In genomic region chr8:120184366-120184765, GRCm38 (mm10) we compare ENCODE assay signal across 10 mouse cellular contexts. TPM values are rescaled to one million over a fixed set of nuclear protein-coding genes. Genes with fewer than 3 reads are reported as not detected.
DNase-seq lines count a peak whose midpoint lies in the region; ATAC-seq and TF ChIP-seq lines count a peak whose summit lies in the region.
"Had no signal": no experiment of that assay in that cellular context is flagged by ENCODE, and none has a peak within 500 bp of the region (broad histone marks: within the 10 kb centered on the region; RNA-seq: fewer than 3 reads in every experiment).

No protein-coding gene starts in this region.

- WGBS in heart, embryonic 14.5 days = 31% methylated on average over 9 of the region's 9 CpGs
- WGBS in neural tube, embryonic 12.5 days = 48% methylated on average over 9 of the region's 9 CpGs
- 52% methylated on average over 9 of the region's 9 CpGs for WGBS in cerebellum, adult 2 months

- H3K27ac ChIP-seq in heart, embryonic 14.5 days (replicated peaks in 1 of 2; ENCODE audit: control insufficient read depth in 1 of 2, insufficient read depth in 1 of 2, low read depth in 2 of 2, low read length in 2 of 2) = no peak overlapping the region
- H3K27ac ChIP-seq in neural tube, embryonic 12.5 days = peak overlapping the region; percentile 72; the same call in 1 of the 2 replicates
- H3K27ac ChIP-seq in cerebellum, adult 2 months (ENCODE audit: insufficient read depth, low read length) = no peak overlapping the region

- H3K9me3 ChIP-seq in heart, embryonic 14.5 days (ENCODE audit: control insufficient read depth, low read length) = no peaks in the 10 kb centered on the region
- no peaks in the 10 kb centered on the region for H3K9me3 ChIP-seq in neural tube, embryonic 12.5 days
- H3K9me3 ChIP-seq: heart, embryonic 13.5 days had no signal

- H3K4me2 ChIP-seq in heart, embryonic 14.5 days (ENCODE audit: low read length) = peak overlapping the region; percentile 11; the same call in 1 of the 2 replicates
- 0 out of 2 replicates have a peak overlapping the region, but pooled peaks have one; percentile 5 for H3K4me2 ChIP-seq in neural tube, embryonic 12.5 days (replicated peaks)

- DNase-seq in heart, postnatal 25 days (ENCODE audit: low spot score) = no peak
- DNase-seq in neural tube, embryonic 10.5 days (ENCODE audit: extremely low spot score, low spot score) = no peak
- peak; percentile 63 for DNase-seq in kidney, postnatal 14 days
- no peak for DNase-seq in c-Kit-positive CD71-positive TER-119-positive erythroid progenitor cells, embryonic 14.5 days (ENCODE audit: low spot score)
- no peak for DNase-seq in thymus, postnatal 4 days
- DNase-seq in cerebellum, adult 2 months = no peak
- DNase-seq: cerebellum, postnatal 36 days had no signal

- no peaks in the 10 kb centered on the region for H3K36me3 ChIP-seq in heart, embryonic 14.5 days (ENCODE audit: control insufficient read depth, insufficient read depth, low read length)
- H3K36me3 ChIP-seq in neural tube, embryonic 12.5 days = no peaks in the 10 kb centered on the region
- H3K36me3 ChIP-seq: heart, embryonic 13.5 days had no signal

- no peak overlapping the region for H3K4me3 ChIP-seq in heart, embryonic 14.5 days (ENCODE audit: control insufficient read depth in 1 of 2, insufficient read depth in 1 of 2, low read depth in 1 of 2, low read length in 2 of 2)
- H3K4me3 ChIP-seq in neural tube, embryonic 12.5 days = no peak overlapping the region
- H3K4me3 ChIP-seq in cerebellum, adult 2 months (replicated peaks; ENCODE audit: insufficient read depth, low read depth, low read length) = no peak overlapping the region
- H3K4me3 ChIP-seq: heart, embryonic 13.5 days had no signal

- ATAC-seq in heart, embryonic 14.5 days (ENCODE audit: insufficient number of reproducible peaks, insufficient read depth, low FRiP score, low read depth) = no peak
- no peak for ATAC-seq in neural tube, embryonic 12.5 days (ENCODE audit: low FRiP score, low read depth)

- peak overlapping the region; percentile 25; the same call in 1 of the 2 replicates for H3K9ac ChIP-seq in heart, embryonic 14.5 days (ENCODE audit: low read length)
- peak overlapping the region; percentile 17; the same call in 1 of the 2 replicates for H3K9ac ChIP-seq in neural tube, embryonic 12.5 days

- intact Hi-C loops in heart, postnatal 25 days (cut with DNase I) = loop anchor here (5.0 kb wide), 1 partner anchor 48 kb away; no protein-coding TSS in a partner anchor

- H3K27me3 ChIP-seq in heart, embryonic 14.5 days (ENCODE audit: control insufficient read depth, insufficient read depth, low read length) = 0 out of 2 replicates have a peak, but pooled peaks cover 2% of the 10 kb centered on the region
- H3K27me3 ChIP-seq in neural tube, embryonic 12.5 days (replicated peaks) = no peaks in the 10 kb centered on the region
- no peaks in the 10 kb centered on the region for H3K27me3 ChIP-seq in cerebellum, adult 2 months (ENCODE audit: control insufficient read depth, insufficient read depth, low read length)
- H3K27me3 ChIP-seq: heart, embryonic 13.5 days had no signal

- no peak for TF ChIP-seq CTCF in cerebellum, adult 2 months (IDR thresholded peaks at IDR 0.05; ENCODE audit: borderline replicate concordance, insufficient read depth, low read depth, low read length)

- H3K4me1 ChIP-seq in heart, embryonic 14.5 days (ENCODE audit: control insufficient read depth in 2 of 2, insufficient read depth in 2 of 2, low read length in 2 of 2) = peaks cover 21 to 28% of the 10 kb centered on the region in 2 experiments
- H3K4me1 ChIP-seq in neural tube, embryonic 12.5 days = peaks cover 38% of the 10 kb centered on the region
- H3K4me1 ChIP-seq in cerebellum, adult 2 months (ENCODE audit: control insufficient read depth, insufficient read depth, low read length) = peaks cover 7% of the 10 kb centered on the region; the same call in 1 of the 2 replicates

- TF ChIP-seq POLR2A in cerebellum, adult 2 months (IDR thresholded peaks at IDR 0.05; ENCODE audit: borderline replicate concordance, insufficient read depth, low read length) = no peak

RNA-seq across cellular contexts. Expression of gene Fam92b, which starts 7.1 kb away (rescaled TPM):
- polyA plus RNA-seq in heart, embryonic 14.5 days (2014; fragmentation: Nextera tagmentation; extraction: Ambion mirVana) = not detected in 2 replicates
- total RNA-seq in heart, postnatal 25 days (2021) = not detected
- 0.89 and 1.3 TPM in 2 replicates for polyA plus RNA-seq in neural tube, embryonic 12.5 days (2016; fragmentation: Nextera tagmentation; extraction: Ambion mirVana)
- 1.8 and 3.3 TPM in 2 replicates for polyA plus RNA-seq in cerebellum, adult 2 months (2012; rRNA removed)
- polyA plus RNA-seq: heart, embryonic 13.5 days had no signal

RNA-seq across cellular contexts. Expression of gene Gse1, which starts 43.9 kb away (rescaled TPM):
- 12.0 and 12.2 TPM in 2 replicates for polyA plus RNA-seq in heart, embryonic 14.5 days (2014; fragmentation: Nextera tagmentation; extraction: Ambion mirVana)
- total RNA-seq in heart, postnatal 25 days (2021) = 10 to 100 TPM; 20.1 to 25.9 TPM
- 26.0 and 30.5 TPM in 2 replicates for polyA plus RNA-seq in neural tube, embryonic 12.5 days (2016; fragmentation: Nextera tagmentation; extraction: Ambion mirVana)
- polyA plus RNA-seq in cerebellum, adult 2 months (2012; rRNA removed) = 52.4 and 58.4 TPM in 2 replicates
